ENCODE assay signal across 15 mouse cellular contexts in genomic region chr17:84509176-84509575, GRCm38 (mm10). TPM values are rescaled to one million over a fixed set of nuclear protein-coding genes. Genes with fewer than 3 reads are reported as not detected.
DNase-seq lines count a peak whose midpoint lies in the region; TF ChIP-seq lines count a peak whose summit lies in the region.
"Had no signal": no experiment of that assay in that cellular context is flagged by ENCODE, and none has a peak within 500 bp of the region (broad histone marks: within the 10 kb centered on the region; RNA-seq: fewer than 3 reads in every experiment).

No protein-coding gene starts in this region.

- 55% methylated on average over 4 of the region's 4 CpGs for WGBS in heart, embryonic 10.5 days

- no peak overlapping the region for H3K27ac ChIP-seq in heart, embryonic 10.5 days
- H3K27ac ChIP-seq in layer of hippocampus, adult 2 months = 0 out of 2 replicates have a peak overlapping the region, but pooled peaks have one; percentile 3
- H3K27ac ChIP-seq: embryonic facial prominence, embryonic 12.5 days had no signal

- H3K9me3 ChIP-seq in heart, embryonic 10.5 days = no peaks in the 10 kb centered on the region
- H3K9me3 ChIP-seq: embryonic facial prominence, embryonic 12.5 days had no signal

- no peak for TF ChIP-seq CTCF in layer of hippocampus, adult 2 months (conservative IDR thresholded peaks at IDR 0.05)

- no peak overlapping the region for H3K4me3 ChIP-seq in heart, embryonic 10.5 days
- H3K4me3 ChIP-seq in layer of hippocampus, adult 2 months = no peak overlapping the region
- H3K4me3 ChIP-seq: embryonic facial prominence, embryonic 12.5 days; heart, adult 2 months had no signal

- H3K4me1 ChIP-seq in heart, embryonic 10.5 days = peaks cover 19% of the 10 kb centered on the region; the same call in 1 of the 2 replicates

- H3K36me3 ChIP-seq in heart, embryonic 10.5 days = no peaks in the 10 kb centered on the region
- H3K36me3 ChIP-seq: embryonic facial prominence, embryonic 12.5 days had no signal

- intact Hi-C loops in heart, postnatal 10 days (cut with DNase I) = no loop called here

- peak; percentile 74 for DNase-seq in heart, embryonic 10.5 days (ENCODE audit: low spot score)
- DNase-seq in heart, postnatal 10 days = no peak
- DNase-seq in layer of hippocampus, adult 2 months (ENCODE audit: low spot score in 2 of 2) = no peak
- DNase-seq in layer of hippocampus, adult 8-10 months (ENCODE audit: low spot score in 2 of 2) = no peak
- peak; percentile 28 for DNase-seq in right cerebral cortex, postnatal 4 days
- no peak for DNase-seq in right cerebral cortex, postnatal 14 days
- DNase-seq in adrenal gland, postnatal 14 days = no peak
- DNase-seq: heart, adult 2 months; heart, postnatal 4 days; liver; liver, postnatal 0 days; lung, postnatal 36 days; retina, postnatal 1 day; spleen, adult 18-20 months had no signal

- 0 out of 2 replicates have a peak, but pooled peaks cover 4% of the 10 kb centered on the region for H3K27me3 ChIP-seq in heart, embryonic 10.5 days (ENCODE audit: insufficient read depth, poor library complexity, severe bottlenecking)

RNA-seq across cellular contexts. Expression of gene Plekhh2, which starts 2.5 kb away (rescaled TPM):
- polyA plus RNA-seq in heart, embryonic 10.5 days (2016; fragmentation: Nextera tagmentation; extraction: Ambion mirVana) = 3.6 and 3.9 TPM in 2 replicates
- 1 to 10 TPM; 6.3 to 7.0 TPM for total RNA-seq in heart, postnatal 10 days (2021)
- 1 to 10 TPM; 5.2 to 5.8 TPM for total RNA-seq in layer of hippocampus, adult 2 months (2021)
- 1 to 10 TPM; 6.2 to 8.2 (median 6.5) TPM for total RNA-seq in layer of hippocampus, adult 8-10 months (2022)
- 7.1 and 7.6 TPM in 2 replicates for total RNA-seq in adrenal gland, postnatal 14 days (2021)

RNA-seq across cellular contexts. Expression of gene Thada, which starts 43.2 kb away (rescaled TPM):
- polyA plus RNA-seq in heart, embryonic 10.5 days (2016; fragmentation: Nextera tagmentation; extraction: Ambion mirVana) = 8.2 and 9.2 TPM in 2 replicates
- 10 to 100 TPM in 1 of 2 experiments, 1 to 10 TPM in 1; 8.8 to 11.7 TPM for total RNA-seq in heart, postnatal 10 days (2021)
- total RNA-seq in layer of hippocampus, adult 2 months (2021) = 10 to 100 TPM; 14.8 to 17.3 TPM
- total RNA-seq in layer of hippocampus, adult 8-10 months (2022) = 10 to 100 TPM; 14.7 to 20.5 (median 16.9) TPM
- 18.9 and 19.6 TPM in 2 replicates for total RNA-seq in adrenal gland, postnatal 14 days (2021)

Comparison
In these comparisons a context has a peak if more than half of its experiments do, and no peak if none do; other contexts are left out.
1. DNase-seq: peak in heart, embryonic 10.5 days (single experiment) and right cerebral cortex, postnatal 4 days (single experiment); none in heart, postnatal 10 days (0 of 2), layer of hippocampus, adult 2 months (0 of 2), layer of hippocampus, adult 8-10 months (0 of 2), right cerebral cortex, postnatal 14 days (single experiment) and adrenal gland, postnatal 14 days (single experiment).